Mouse (Mus musculus) c-Kit-positive CD71-positive TER-119-positive erythroid progenitor cells, embryonic 14.5 days (primary cell): ENCODE data around the gene Fam214a.
"Not testable (repeated sequence)": the region's sequence is repeated elsewhere in the genome, so short reads cannot be mapped to it uniquely, and the experiment has no call there.

Experiments
- DNase-seq: peaks from one replicate; pipeline ENCODE4 v3.0.0-alpha.2; 2013; ENCODE audit warnings: low spot score

Fam214a gene

DNA sequence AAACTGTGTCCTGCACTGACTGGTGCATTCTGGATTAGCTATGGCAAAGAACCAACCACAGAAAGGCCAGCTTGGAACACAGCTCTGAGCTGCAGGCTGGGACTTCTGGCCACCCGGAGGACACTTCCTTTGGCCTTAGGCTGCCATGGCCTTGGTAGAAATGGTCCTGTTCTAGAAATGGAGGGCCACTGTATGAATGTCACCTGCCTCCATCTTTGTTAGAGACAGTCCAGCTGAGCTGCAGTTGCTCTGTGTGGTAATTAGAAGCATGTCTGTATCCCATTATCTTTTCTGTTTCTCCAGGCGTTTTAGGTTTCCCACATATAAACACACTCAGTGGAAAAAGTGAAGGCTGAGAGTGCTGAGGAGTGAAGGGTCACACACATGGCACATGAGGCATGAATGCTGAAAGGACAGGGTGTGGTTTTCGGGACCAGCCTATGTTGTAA, 29.0 kb downstream of the Fam214a start:
- no peak for DNase-seq

GRCm38 (mm10) chr9:74982193-74982592, 29.5 kb downstream of the Fam214a start:
- DNase-seq, result no peak

DNA sequence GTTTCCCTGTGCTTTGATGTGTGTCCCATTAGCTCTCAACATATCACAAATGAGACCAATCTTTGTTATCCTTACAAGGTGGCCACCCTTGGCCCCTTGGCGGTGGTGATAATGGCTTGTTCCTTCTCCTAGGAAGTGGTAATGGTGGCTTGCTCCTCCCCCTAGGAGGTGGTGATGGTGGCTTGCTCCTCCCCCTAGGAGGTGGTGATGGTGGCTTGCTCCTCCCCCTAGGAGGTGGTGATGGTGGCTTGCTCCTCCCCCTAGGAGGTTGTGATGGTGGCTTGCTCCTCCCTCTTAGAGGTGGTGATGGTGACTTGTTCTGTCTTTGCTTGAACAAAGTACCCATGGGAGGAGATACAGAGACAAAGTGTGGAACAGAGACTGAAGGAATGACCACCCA, 30.0 kb downstream of the Fam214a start:
- DNase-seq, result not testable (repeated sequence)

GRCm38 (mm10) chr9:74985173-74985715, 32.6 kb downstream of the Fam214a start:
- no peak for DNase-seq

DNA sequence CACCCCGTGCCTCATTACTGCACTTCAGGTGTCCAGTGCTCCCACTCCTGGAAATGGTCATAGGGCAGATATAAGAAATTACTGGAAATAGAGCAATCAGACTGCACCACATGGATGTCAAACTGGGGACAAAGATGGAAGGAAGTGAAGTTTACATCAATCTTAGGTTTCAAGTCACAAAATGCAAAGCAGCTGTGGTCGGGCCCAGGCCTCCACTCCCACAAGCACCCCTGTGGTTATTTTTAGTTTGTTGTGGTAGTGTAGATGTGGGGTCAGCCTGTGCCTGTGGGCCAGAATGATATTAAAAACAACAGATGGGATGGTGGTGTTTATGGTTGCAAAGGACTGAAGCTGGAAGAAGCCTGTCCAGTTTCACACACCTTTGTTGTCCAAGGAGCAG, 33.1 kb downstream of the Fam214a start:
- DNase-seq, result no peak

GRCm38 (mm10) chr9:74988893-74989460, 36.3 kb downstream of the Fam214a start:
- no peak for DNase-seq

- no peak for DNase-seq
Measured at GRCm38 (mm10) chr9:74989990-74990389, 37.3 kb downstream of the Fam214a start.

DNA sequence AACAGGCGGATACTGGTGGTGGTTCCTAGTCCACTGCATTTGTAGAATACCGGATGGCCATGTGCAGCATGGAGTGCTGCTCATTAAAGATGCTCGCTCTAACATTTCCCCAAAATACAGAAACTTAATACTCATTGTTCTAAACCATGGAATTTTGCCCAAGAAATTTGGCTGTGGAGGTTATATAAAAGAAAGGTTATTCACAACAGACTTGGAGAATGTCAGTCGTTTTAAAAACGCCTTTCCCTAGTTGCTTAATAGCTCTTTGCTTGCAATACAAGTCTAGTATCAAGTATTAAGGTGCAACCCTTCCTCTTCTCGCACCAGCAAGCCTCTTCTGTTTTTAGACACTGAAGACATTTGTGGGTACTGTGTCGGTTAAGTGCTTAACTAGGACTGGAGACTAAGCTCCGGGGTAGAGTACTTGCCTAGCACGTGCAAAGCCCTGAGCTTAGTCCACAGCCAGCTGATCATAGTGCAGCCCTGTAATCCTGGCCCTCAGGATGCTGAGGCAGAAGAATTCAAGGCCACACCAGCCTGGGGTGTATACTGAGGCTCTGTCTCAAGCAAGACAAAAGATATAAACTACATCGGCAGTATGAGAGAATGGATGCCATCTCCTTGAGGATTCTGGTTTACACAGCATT, 42.0 kb downstream of the Fam214a start:
- no peak for DNase-seq

GRCm38 (mm10) chr9:74996349-74996748, 43.7 kb downstream of the Fam214a start:
- no peak for DNase-seq

DNA sequence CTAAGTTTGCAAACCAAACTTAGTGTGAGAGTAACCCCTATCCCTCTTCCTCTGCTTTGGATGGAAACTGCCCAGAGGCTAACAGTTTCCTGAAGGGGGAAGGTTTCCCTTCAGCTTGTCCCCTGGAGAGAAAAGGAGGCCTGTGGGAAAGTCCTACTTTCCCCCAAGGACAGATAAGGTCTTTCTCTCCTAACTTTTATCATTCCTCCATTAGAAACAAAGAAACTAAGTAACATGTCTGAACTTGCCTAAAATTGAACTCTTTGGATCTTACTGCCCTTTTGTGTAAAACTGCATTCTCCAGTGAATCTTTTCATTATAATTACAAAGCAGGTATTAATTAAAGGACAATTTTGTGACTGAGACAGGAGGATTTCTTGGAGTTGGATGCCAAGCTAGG, 45.3 kb downstream of the Fam214a start:
- no peak for DNase-seq

DNA sequence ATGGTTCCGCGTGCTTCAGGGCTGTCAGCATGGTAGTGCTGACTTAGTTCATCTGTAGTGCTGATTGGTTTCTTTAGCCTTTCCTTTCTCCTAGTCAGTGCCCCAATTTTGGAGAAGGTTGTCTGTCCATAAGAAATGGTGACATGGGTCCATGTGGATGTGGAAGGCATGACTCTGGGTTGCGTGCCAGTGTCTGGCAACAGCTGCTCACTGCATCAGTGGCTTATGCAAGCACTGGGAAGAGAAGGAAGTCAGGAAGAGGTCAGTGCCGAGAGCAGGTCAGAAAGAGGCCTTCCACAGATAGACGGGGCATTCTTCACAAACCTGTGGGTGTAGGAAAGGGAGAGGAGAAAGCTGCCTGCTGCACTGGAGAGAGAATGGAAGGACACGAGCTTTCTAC, 48.3 kb downstream of the Fam214a start:
- no peak for DNase-seq

DNA sequence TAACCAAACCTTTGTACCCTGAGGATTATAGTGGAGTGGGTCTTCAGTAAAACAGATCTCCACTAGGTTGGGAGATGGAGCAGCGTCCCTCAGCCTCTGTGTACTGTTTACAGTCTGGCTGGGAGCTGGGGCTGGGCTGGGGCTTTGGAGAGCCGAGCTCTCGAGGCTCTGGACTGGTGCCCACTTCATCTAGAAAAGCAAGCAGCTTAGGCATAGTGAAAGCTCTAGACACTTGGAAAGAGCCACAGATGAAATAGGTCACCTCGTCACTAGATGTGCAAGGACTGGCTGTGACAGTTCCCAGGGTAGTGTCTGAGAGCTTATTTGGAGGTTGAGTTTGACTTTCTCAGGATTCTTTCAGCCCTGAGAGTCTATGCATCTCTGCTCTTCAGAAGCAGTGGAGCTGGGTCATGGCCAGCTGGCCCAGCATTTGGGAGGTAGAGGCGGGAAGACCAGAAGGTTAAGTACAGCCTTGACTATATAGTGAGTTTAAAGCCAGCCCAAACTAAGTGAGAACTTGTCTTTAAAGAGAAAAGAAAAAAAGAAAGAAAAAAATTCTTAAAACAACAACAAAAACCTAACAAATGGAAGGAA, 49.0 kb downstream of the Fam214a start:
- DNase-seq, result no peak

DNA sequence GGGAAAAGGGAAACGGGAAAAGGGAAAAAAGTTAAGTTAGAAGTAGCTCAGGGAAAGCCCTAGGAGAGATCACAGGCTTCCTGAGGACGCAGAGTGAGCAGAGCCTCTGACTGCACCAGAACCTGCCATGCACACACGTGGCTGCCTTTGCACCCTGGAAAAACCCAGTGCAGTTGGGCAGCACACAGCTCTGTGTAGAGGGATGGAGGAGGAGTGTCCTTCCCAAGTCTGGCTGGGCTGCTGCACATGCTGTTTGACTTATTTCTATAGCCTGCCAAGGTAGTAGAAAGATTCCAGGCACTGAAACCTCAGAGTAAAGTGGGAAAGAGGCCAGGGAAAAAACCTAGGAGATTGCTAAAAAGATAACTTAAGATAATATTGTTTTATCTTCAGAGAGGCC, 49.6 kb downstream of the Fam214a start:
- DNase-seq, result no peak

DNA sequence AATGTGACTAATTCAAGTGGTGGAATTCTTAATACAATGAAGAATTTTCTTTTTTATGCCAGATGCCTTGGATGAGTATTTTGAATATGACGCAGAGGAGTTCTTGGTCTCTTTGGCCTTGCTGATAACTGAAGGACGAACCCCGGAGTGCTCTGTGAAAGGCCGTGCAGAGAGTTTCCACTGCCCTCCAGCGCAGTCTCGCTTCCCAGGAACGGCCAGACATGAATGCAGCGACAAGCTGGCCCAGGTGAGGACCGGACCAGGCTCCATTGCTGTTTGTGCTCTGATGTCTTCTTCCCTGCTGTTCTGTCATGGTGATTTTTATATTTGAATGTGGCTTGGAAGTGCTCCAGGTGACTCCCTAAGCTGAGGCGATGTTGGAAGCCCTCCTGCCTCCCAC, 51.5 kb downstream of the Fam214a start:
- DNase-seq, result no peak

DNA sequence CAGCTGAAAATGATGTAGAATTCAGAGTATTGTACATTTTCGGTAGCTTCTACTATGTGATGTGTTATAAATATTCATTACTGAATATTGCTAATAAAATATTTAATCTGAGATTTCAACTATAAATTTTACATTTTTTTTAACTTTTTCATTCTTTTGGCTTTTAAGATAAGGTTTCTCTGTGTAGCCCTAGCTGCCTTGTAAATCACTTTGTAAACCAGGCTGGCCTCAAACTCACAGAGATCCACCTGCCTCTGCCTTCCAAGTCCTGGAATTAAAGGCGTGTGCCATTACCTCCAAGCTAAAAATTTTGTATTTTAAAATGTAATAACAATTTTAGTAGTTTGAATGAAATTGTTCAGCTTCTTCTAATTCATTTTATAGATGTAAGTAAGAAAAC, 63.9 kb downstream of the Fam214a start:
- DNase-seq, result peak; percentile 28

GRCm38 (mm10) chr9:75019181-75019580, 66.5 kb downstream of the Fam214a start:
- no peak for DNase-seq

DNA sequence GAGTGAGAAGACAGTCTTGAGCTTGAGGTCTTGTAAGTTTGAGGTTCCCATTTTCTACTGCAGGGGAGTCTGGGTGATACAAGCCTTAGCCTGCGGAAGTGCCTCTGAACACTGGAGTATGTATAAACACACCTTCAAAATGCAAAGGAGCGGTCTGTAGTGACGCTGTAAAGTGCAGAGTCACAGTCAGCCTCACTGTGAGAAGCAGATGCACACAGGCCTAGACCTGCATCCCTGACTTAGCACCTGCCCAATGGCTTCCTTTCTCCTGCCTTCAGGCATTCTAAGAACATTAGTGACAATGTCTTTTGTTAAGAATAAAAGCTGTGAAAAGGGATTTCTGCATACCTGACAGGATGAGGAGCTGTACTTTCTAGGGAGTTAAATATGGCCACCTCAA, 66.9 kb downstream of the Fam214a start:
- DNase-seq, result no peak

DNA sequence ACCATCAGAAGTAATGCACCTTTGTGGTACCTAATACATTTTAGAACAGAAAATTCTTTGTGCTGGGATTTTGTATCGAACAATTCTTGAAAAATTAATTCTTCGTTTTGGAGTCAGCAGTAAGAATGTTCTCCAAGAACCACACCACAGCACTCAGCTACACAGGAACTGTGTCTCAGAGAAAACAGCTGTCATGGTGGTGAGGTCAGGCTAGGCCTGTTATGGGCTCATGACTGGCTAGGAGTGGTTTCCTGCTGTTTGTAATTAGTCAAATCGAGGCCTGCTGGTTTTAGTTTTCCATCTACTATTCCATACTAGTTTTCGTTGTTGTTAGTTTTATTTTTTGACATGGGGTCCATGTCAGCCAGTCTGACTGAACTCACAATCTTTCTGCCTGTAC, 67.9 kb downstream of the Fam214a start:
- no peak for DNase-seq

DNA sequence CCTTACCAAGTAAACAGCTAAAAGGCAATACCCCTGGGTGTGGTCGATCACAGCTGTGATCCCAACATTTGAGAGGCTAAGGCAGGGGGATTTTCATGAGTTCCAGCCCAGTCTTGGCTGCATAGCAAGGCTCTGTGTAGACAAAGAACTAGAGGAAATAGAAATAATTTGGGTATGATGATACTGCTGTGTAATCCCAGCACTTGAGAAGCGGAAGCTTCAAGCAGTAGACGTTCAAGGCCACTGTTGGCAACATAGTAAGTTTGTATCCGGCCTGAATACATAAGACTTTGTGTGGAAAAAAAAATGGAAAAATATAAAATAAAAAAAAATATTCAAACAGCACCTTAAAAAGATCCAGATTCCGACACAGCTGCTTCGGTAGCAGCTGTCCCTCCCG, 69.9 kb downstream of the Fam214a start:
- DNase-seq, result no peak

DNA sequence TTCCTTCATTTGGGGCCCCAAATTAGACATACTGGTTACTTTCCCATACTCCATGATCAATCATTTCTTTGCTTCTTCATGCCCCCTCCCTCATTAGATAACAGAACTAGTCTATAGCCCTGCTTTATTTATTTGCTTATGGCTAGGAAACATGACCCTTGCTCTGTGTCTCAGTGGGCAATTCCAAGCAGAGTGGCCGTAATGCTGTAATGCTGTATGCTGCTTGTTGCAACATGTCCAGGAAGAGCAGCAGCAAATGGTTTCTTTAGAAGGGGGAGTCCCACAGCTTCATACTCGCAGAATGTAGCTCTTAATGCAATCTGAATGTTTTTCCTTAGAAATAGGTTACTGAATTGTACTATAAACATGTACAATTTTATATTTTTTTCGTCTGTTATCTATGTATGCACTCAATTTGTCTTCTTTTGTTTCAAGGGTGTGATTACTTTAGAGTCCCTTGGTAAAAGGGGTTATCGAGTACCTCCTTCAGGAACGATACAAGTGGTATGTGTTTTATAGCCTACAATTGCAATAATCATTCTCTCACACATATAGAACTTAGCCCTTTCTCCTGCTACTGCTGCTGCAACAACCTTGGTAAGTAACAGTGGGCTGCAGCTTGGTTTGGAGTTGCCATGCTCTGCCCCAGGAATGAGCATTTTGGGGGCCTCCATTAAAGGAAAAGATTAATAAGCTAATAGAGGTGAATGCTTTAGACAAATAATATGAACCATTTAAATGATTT, 70.6 kb downstream of the Fam214a start:
- no peak for DNase-seq

- DNase-seq, result peak; percentile 36
Measured at GRCm38 (mm10) chr9:75024089-75024488, 71.4 kb downstream of the Fam214a start.

- no peak for DNase-seq
Measured at GRCm38 (mm10) chr9:75025689-75026088, 73.0 kb downstream of the Fam214a start.

DNA sequence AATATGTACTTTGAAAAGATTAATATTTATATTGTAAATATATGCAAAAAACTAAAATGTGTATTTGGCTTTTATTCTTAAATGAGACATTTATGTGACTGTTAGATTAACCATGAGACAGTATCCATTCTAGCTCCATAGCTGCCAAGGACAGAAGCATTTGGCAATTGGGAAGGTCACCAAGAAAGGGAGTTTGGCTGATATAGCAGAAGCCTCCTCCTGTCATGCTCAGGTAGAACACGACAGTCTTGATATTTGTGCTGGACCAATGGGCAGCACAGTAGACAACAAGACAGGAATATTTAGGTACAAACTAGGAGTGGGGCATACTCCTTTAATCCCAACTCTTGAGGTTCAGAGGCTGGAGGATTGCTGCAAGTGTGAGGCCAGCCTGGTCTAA, 79.7 kb downstream of the Fam214a start:
- DNase-seq, result no peak
